Mouse (Mus musculus) ES-E14 (cell line): ENCODE measurements around the gene Gm11569.

ENCODE experiments used
- HCFC1 ChIP-seq: IDR thresholded peaks from 2 replicates; pipeline ENCODE4 v1.6.1; 2012; ENCODE audit warnings: low read length, inconsistent platforms, borderline replicate concordance; ENCODE audit not compliant: insufficient read depth
- ZNF384 ChIP-seq: IDR thresholded peaks from 2 replicates; pipeline ENCODE4 v1.6.1; 2012; ENCODE audit warnings: low read depth, low read length, inconsistent platforms

DNA sequence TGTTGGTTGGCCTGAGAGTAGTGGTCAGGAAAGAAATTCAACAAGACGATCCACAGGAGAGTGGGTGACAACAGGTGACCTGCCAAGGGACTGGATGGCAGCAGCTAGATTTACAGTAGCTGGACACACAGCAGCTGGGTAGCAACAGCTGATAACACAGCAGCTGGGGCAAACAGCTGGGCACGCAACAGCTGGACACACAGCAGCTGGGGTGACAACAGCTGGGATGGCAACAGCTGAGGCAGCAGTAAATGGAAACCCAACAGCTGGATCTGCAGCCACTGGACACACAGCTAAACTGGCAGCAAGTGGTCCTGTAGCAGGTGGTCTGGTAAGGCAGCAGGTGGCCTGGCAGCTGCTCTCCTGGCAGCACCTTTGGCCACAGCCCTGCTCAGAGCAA lies 48.0 kb upstream of the Gm11569 start:
- TF ChIP-seq HCFC1 (no peak), ZNF384 (no peak)
